Mouse (Mus musculus): ENCODE measurements around the gene Il21. TPM values are rescaled to one million over a fixed set of nuclear protein-coding genes. Genes with fewer than 3 reads are reported as not detected.

Gene Il21
- 0.05 and 0.08 TPM in 2 replicates for polyA plus RNA-seq (2012; rRNA removed)

GRCm38 (mm10) chr3:37232586-37233222 is at the start of gene Il21:
Gene Il21 (minus strand): TSS chr3:37232636.
- Histone ChIP-seq H3K36me3 (ENCODE audit: control insufficient read depth, insufficient read depth, low read length) (no peaks in the 10 kb centered on the region), H3K27ac (ENCODE audit: control insufficient read depth, insufficient read depth, low read length) (no peak within 1 kb of the TSS), H3K4me1 (replicated peaks; ENCODE audit: control insufficient read depth, insufficient read depth, low read length) (no peaks in the 10 kb centered on the region), H3K27me3 (ENCODE audit: control insufficient read depth, insufficient read depth, low read length) (no peaks in the 10 kb centered on the region), H3K4me3 (ENCODE audit: control insufficient read depth, insufficient read depth, low read length) (no peak within 1 kb of the TSS)
- TF ChIP-seq CTCF (IDR thresholded peaks at IDR 0.05; ENCODE audit: borderline replicate concordance, control insufficient read depth, extremely low read depth, insufficient read depth, low read length, poor library complexity) (no peak), POLR2A (IDR thresholded peaks at IDR 0.05; ENCODE audit: control insufficient read depth, extremely low read depth, insufficient read depth, low read length, poor library complexity) (no peak)
- 93% methylated on average over 7 of the region's 7 CpGs for WGBS
- DNase-seq = no peak

GRCm38 (mm10) chr3:37280871-37281270 is 48.4 kb upstream of the Il21 start:
- no peak overlapping the region for H3K4me3 ChIP-seq (ENCODE audit: control insufficient read depth, insufficient read depth, low read length)
- no peaks in the 10 kb centered on the region for H3K27me3 ChIP-seq (ENCODE audit: control insufficient read depth, insufficient read depth, low read length)
- no peak overlapping the region for H3K27ac ChIP-seq (ENCODE audit: control insufficient read depth, insufficient read depth, low read length)
- H3K4me1 ChIP-seq (replicated peaks; ENCODE audit: control insufficient read depth, insufficient read depth, low read length) = peaks cover 2% of the 10 kb centered on the region
- 7% methylated on average over 8 of the region's 8 CpGs for WGBS
- TF ChIP-seq POLR2A (IDR thresholded peaks at IDR 0.05; ENCODE audit: control insufficient read depth, extremely low read depth, insufficient read depth, low read length, poor library complexity) (no peak), CTCF (IDR thresholded peaks at IDR 0.05; ENCODE audit: borderline replicate concordance, control insufficient read depth, extremely low read depth, insufficient read depth, low read length, poor library complexity) (no peak)
- no peak for DNase-seq
- no peaks in the 10 kb centered on the region for H3K36me3 ChIP-seq (ENCODE audit: control insufficient read depth, insufficient read depth, low read length)

GRCm38 (mm10) chr3:37280221-37280620 is 47.8 kb upstream of the Il21 start:
- Histone ChIP-seq H3K36me3 (ENCODE audit: control insufficient read depth, insufficient read depth, low read length) (no peaks in the 10 kb centered on the region), H3K4me1 (replicated peaks; ENCODE audit: control insufficient read depth, insufficient read depth, low read length) (peaks cover 2% of the 10 kb centered on the region), H3K4me3 (ENCODE audit: control insufficient read depth, insufficient read depth, low read length) (no peak overlapping the region), H3K27me3 (ENCODE audit: control insufficient read depth, insufficient read depth, low read length) (no peaks in the 10 kb centered on the region), H3K27ac (ENCODE audit: control insufficient read depth, insufficient read depth, low read length) (no peak overlapping the region)
- DNase-seq = no peak
- TF ChIP-seq CTCF (IDR thresholded peaks at IDR 0.05; ENCODE audit: borderline replicate concordance, control insufficient read depth, extremely low read depth, insufficient read depth, low read length, poor library complexity) (no peak), POLR2A (IDR thresholded peaks at IDR 0.05; ENCODE audit: control insufficient read depth, extremely low read depth, insufficient read depth, low read length, poor library complexity) (no peak)
- 91% methylated on average over 1 of the region's 1 CpGs for WGBS

GRCm38 (mm10) chr3:37274661-37275060 is 42.2 kb upstream of the Il21 start:
- TF ChIP-seq CTCF (IDR thresholded peaks at IDR 0.05; ENCODE audit: borderline replicate concordance, control insufficient read depth, extremely low read depth, insufficient read depth, low read length, poor library complexity) = no peak
- TF ChIP-seq POLR2A (IDR thresholded peaks at IDR 0.05; ENCODE audit: control insufficient read depth, extremely low read depth, insufficient read depth, low read length, poor library complexity) = no peak
- Histone ChIP-seq H3K4me1 (replicated peaks; ENCODE audit: control insufficient read depth, insufficient read depth, low read length) (peaks cover 3% of the 10 kb centered on the region; the same call in 1 of the 2 replicates), H3K4me3 (ENCODE audit: control insufficient read depth, insufficient read depth, low read length) (no peak overlapping the region), H3K27me3 (ENCODE audit: control insufficient read depth, insufficient read depth, low read length) (no peaks in the 10 kb centered on the region), H3K27ac (ENCODE audit: control insufficient read depth, insufficient read depth, low read length) (0 out of 2 replicates have a peak overlapping the region, but pooled peaks have one; percentile 23), H3K36me3 (ENCODE audit: control insufficient read depth, insufficient read depth, low read length) (no peaks in the 10 kb centered on the region)
- no peak for DNase-seq
- 73% methylated on average over 6 of the region's 6 CpGs for WGBS

GRCm38 (mm10) chr3:37273092-37273491 is 40.7 kb upstream of the Il21 start:
- H3K4me3 ChIP-seq (ENCODE audit: control insufficient read depth, insufficient read depth, low read length) = no peak overlapping the region
- H3K27ac ChIP-seq (ENCODE audit: control insufficient read depth, insufficient read depth, low read length) = 0 out of 2 replicates have a peak overlapping the region, but pooled peaks have one; percentile 18
- 22% methylated on average over 7 of the region's 7 CpGs for WGBS
- DNase-seq = no peak
- peaks cover 3% of the 10 kb centered on the region; the same call in 1 of the 2 replicates for H3K4me1 ChIP-seq (replicated peaks; ENCODE audit: control insufficient read depth, insufficient read depth, low read length)
- TF ChIP-seq CTCF (IDR thresholded peaks at IDR 0.05; ENCODE audit: borderline replicate concordance, control insufficient read depth, extremely low read depth, insufficient read depth, low read length, poor library complexity) = no peak
- no peak for TF ChIP-seq POLR2A (IDR thresholded peaks at IDR 0.05; ENCODE audit: control insufficient read depth, extremely low read depth, insufficient read depth, low read length, poor library complexity)
- no peaks in the 10 kb centered on the region for H3K36me3 ChIP-seq (ENCODE audit: control insufficient read depth, insufficient read depth, low read length)
- H3K27me3 ChIP-seq (ENCODE audit: control insufficient read depth, insufficient read depth, low read length) = no peaks in the 10 kb centered on the region

- no peak for TF ChIP-seq CTCF (IDR thresholded peaks at IDR 0.05; ENCODE audit: borderline replicate concordance, control insufficient read depth, extremely low read depth, insufficient read depth, low read length, poor library complexity)
- no peak for TF ChIP-seq POLR2A (IDR thresholded peaks at IDR 0.05; ENCODE audit: control insufficient read depth, extremely low read depth, insufficient read depth, low read length, poor library complexity)
- no peaks in the 10 kb centered on the region for H3K36me3 ChIP-seq (ENCODE audit: control insufficient read depth, insufficient read depth, low read length)
- no peaks in the 10 kb centered on the region for H3K27me3 ChIP-seq (ENCODE audit: control insufficient read depth, insufficient read depth, low read length)
- DNase-seq = peak; percentile 52
- H3K4me1 ChIP-seq (replicated peaks; ENCODE audit: control insufficient read depth, insufficient read depth, low read length) = peaks cover 3% of the 10 kb centered on the region; the same call in 1 of the 2 replicates
- H3K27ac ChIP-seq (ENCODE audit: control insufficient read depth, insufficient read depth, low read length) = no peak overlapping the region
- WGBS = 0% methylated on average over 1 of the region's 1 CpGs
- no peak overlapping the region for H3K4me3 ChIP-seq (ENCODE audit: control insufficient read depth, insufficient read depth, low read length)
Measured at GRCm38 (mm10) chr3:37271209-37271608, 38.8 kb upstream of the Il21 start.

All from thymus, adult 2 months (tissue).